Mouse (Mus musculus) embryonic facial prominence, embryonic 11.5 days (tissue): ENCODE results near the gene Mgll. TPM values are rescaled to one million over a fixed set of nuclear protein-coding genes. Genes with fewer than 3 reads are reported as not detected.

ENCODE experiments used
- ATAC-seq: fragments of 200-750 bp; cut with Nextera tagmentation; replicated peaks from 2 replicates; pipeline ENCODE4 v1.8.0; 2017; ENCODE audit warnings: low read depth; ENCODE audit not compliant: insufficient number of reproducible peaks, low FRiP score, low TSS enrichment
- DNase-seq: peaks from one replicate; pipeline ENCODE4 v3.0.0-alpha.2; 2015; ENCODE audit warnings: low spot score
- H3K27ac ChIP-seq: fragments of 300-500 bp; sonication (generic); replicated peaks from 2 replicates; pipeline ENCODE4 v1.5.1; 2014; ENCODE audit warnings: mild to moderate bottlenecking, low read depth, low read length, control low read depth
- H3K27me3 ChIP-seq: fragments of 300-500 bp; sonication (generic); 2 replicates; pipeline ENCODE4 v1.6.1; 2014; ENCODE audit warnings: mild to moderate bottlenecking, low read length, moderate library complexity, mixed read lengths; ENCODE audit not compliant: control insufficient read depth, insufficient read depth
- H3K36me3 ChIP-seq: fragments of 300-500 bp; sonication (generic); replicated peaks from 2 replicates; pipeline ENCODE4 v1.6.1; 2014; ENCODE audit warnings: low read depth, mild to moderate bottlenecking, low read length, moderate library complexity, mixed read lengths; ENCODE audit not compliant: control insufficient read depth, insufficient read depth
- H3K4me1 ChIP-seq: fragments of 300-500 bp; sonication (generic); 2 replicates; pipeline ENCODE4 v1.6.1; 2014; ENCODE audit warnings: low read length, mixed read lengths; ENCODE audit not compliant: control insufficient read depth, insufficient read depth
- H3K4me2 ChIP-seq: fragments of 300-500 bp; sonication (generic); 2 replicates; pipeline ENCODE4 v1.6.1; 2014; ENCODE audit warnings: low read depth, mild to moderate bottlenecking, control low read depth, low read length, moderate library complexity
- H3K4me3 ChIP-seq: fragments of 300-500 bp; sonication (generic); 2 replicates; pipeline ENCODE4 v1.5.1; 2014; ENCODE audit warnings: low read depth, low read length, control low read depth
- H3K9ac ChIP-seq: fragments of 300-500 bp; sonication (generic); replicated peaks from 2 replicates; pipeline ENCODE4 v1.6.1; 2014; ENCODE audit warnings: mild to moderate bottlenecking, control low read depth, low read length
- H3K9me3 ChIP-seq: fragments of 300-500 bp; sonication (generic); replicated peaks from 2 replicates; pipeline ENCODE4 v1.6.1; 2016; ENCODE audit warnings: mild to moderate bottlenecking, low read length, inconsistent platforms, mixed read lengths; ENCODE audit not compliant: control insufficient read depth
- WGBS: fragments of 180-500 bp; shearing (Covaris S2); extraction: QIAGEN DNeasy Blood & Tissue Kit; methylation state at CpG from one replicate; pipeline ENCODE4 v1.1.7; 2014; 5-methylcytosine and 5-hydroxymethylcytosine counted together
- polyA plus RNA-seq: library from polyadenylated mRNA; unstranded; fragments of >200 nt; fragmentation: Nextera tagmentation; extraction: Ambion mirVana; gene quantifications from 2 replicates; pipeline ENCODE4 v1.2.1, GENCODE M21; 2014

The Mgll gene
- polyA plus RNA-seq, 1 experiment from 2014 or later, result 3.0 TPM

DNA sequence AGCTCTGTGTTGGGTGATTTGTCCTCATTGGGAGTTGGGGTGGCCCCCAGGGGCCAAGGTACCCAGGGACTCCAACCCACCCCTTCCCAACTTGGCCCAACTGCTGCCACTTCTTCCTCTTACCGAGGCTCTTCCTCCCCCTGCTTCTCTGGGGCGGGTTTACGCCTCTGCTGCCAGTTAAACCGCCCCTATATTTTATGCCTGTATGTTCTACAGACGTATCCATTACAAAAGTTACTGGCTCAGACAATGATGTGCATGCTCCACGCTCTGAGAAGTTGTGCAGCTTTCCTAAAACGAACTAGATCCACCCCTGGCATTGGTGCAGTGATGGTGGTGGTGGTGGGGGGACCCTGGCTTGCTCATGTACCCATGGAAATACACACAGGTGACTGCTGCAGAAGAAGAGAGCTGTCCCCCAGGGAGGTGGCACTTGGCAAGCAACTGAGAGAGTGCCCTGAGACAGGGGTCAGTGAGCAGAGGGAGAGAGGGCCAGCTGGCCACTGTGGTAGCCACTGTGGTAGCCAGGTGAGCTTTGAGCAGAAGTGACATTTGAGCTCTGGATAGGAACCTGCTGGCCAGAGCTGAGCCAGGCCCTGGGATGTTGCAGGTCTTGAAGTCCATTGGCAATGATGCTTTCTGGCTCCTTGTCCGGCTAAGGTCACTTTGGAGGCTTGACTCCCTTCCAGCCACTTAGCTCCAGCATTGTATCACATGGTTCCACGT is 18.2 kb downstream of the Mgll start:
- Histone ChIP-seq H3K9me3 (no peaks in the 10 kb centered on the region), H3K9ac (no peak overlapping the region), H3K27me3 (no peaks in the 10 kb centered on the region), H3K4me2 (no peak overlapping the region), H3K4me3 (no peak overlapping the region), H3K4me1 (no peaks in the 10 kb centered on the region), H3K27ac (no peak overlapping the region), H3K36me3 (no peaks in the 10 kb centered on the region)
- ATAC-seq (no peak; the same call in 1 of the 2 replicates), DNase-seq (no peak)
- 77% methylated on average over 9 of the region's 9 CpGs for whole genome bisulfite sequencing

DNA sequence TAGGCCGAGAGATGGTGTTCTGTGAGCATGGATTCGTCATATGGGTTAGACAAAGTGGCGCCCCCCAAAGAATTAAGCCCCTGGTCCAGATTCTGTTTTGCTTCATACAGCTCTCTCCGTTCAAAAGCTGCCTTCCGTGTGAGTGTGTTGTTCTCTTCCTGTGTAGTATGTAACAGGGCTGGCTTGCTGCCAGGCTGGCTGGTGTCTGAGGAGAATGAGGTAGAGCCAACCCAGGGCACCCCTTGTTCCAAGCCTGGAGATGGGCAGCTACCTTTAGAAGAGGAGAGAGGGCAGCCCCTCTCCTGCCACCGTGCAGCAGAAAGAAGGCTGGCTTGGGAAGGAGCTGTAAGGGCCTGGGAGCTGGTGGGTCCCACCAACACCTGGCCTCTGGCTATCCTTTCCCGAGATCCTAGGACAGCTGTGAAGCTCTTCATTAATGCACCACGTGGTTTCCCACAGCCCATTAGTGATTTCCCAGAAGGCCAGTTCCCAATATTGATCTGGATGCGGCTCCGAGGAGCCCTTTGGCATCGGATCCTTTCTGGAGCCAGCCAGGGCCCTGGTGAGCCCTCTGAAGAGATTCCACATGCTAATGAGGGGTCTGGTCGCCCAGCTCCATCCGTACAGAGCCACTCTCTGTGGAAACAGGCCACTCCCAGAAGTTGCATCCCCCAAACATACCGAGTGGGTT is 19.5 kb downstream of the Mgll start:
- Histone ChIP-seq H3K4me2 (no peak overlapping the region), H3K9me3 (no peaks in the 10 kb centered on the region), H3K4me1 (no peaks in the 10 kb centered on the region), H3K9ac (no peak overlapping the region), H3K4me3 (no peak overlapping the region), H3K27me3 (no peaks in the 10 kb centered on the region), H3K27ac (no peak overlapping the region), H3K36me3 (no peaks in the 10 kb centered on the region)
- ATAC-seq (no peak), DNase-seq (no peak)
- WGBS, result 69% methylated on average over 14 of the region's 14 CpGs

DNA sequence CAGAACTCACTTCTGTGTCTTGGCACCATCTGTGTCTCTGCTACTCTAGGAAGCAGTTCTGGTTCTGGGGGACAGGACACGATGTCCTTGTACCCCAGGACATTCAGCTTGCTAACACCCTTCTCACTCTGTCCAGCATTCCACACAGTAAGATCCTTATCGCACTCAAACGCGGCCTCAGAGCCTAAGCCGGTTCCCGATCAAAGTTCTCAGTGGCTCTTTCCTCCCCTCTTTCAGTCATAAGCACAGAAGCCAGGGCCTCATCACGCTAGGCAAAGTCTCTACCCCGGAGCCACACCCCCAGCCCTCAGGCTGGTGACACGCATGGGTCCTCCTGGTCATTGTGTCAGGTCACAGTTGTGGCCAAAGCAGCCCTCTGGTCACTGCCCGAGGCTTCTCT is 20.8 kb downstream of the Mgll start:
- DNase-seq, result no peak
- 84% methylated on average over 10 of the region's 10 CpGs for WGBS

DNA sequence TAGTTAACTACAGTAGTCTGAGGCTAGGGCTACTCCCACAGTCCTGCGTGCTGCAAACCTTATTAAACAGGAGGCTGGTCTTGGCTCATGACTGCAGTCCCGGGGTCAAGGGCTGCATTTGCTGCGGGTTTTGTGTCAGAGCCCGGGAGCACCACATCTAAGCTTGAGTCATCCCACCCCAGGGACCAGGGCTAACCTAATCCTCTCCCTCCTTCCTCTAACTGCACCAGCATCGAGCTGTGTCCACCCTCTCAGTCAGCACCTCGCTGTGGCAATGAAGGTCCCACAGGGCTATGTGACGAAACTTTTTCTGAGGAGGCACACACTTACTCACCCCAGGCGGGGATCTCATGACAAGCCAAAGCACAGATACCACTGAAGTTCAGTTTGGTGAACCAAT is 22.1 kb downstream of the Mgll start:
- no peak overlapping the region for H3K4me3 ChIP-seq
- DNase-seq (no peak), ATAC-seq (no peak)
- H3K4me2 ChIP-seq, result no peak overlapping the region
- 84% methylated on average over 8 of the region's 8 CpGs for WGBS
- no peak overlapping the region for H3K27ac ChIP-seq
- no peak overlapping the region for H3K9ac ChIP-seq
- H3K27me3 ChIP-seq, result no peaks in the 10 kb centered on the region
- H3K36me3 ChIP-seq, result no peaks in the 10 kb centered on the region
- no peaks in the 10 kb centered on the region for H3K4me1 ChIP-seq
- no peaks in the 10 kb centered on the region for H3K9me3 ChIP-seq

More for the DNA sequence above, 20.8 kb downstream of the Mgll start:
- no peak overlapping the region for H3K27ac ChIP-seq
- no peaks in the 10 kb centered on the region for H3K9me3 ChIP-seq
- no peak overlapping the region for H3K4me2 ChIP-seq
- no peaks in the 10 kb centered on the region for H3K36me3 ChIP-seq
- H3K4me1 ChIP-seq, result no peaks in the 10 kb centered on the region
- H3K9ac ChIP-seq, result no peak overlapping the region
- ATAC-seq, result no peak
- no peak overlapping the region for H3K4me3 ChIP-seq
- no peaks in the 10 kb centered on the region for H3K27me3 ChIP-seq

DNA sequence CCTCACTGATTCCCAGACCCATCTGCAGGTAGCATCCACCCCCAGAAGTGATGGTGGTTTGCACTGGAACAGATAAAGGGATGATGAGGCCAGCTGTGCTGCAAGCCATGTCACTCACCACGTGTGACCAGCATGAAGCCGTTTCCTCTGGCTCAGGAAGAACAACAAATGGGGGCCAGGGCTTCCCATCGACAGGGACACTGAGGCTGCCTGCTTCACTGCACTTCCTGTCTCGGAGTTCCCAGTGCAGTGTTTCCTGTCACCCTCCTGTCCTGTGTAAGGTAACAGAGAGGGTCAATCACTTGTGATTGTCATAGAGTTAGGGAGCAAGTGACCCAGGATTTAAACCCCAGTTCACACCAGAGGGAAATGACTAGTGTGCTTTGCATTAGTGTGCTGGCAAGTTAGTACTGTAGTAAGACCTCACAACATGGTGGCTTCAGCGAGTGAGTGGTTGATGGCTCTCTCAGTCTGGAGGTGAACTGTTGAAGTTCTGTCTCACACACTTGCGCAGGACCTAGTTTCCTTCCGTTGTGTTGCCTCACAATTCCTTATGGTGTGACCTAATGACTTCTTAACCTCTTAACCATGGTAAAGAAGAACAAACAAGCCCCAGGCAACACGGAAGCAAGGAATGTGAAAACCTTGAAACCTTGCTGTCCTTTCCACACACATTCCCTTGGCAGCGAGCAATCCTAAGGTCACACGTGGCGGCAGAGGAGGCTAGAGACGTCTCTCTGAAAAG is 23.3 kb downstream of the Mgll start:
- no peak overlapping the region for H3K4me3 ChIP-seq
- no peak overlapping the region for H3K9ac ChIP-seq
- no peaks in the 10 kb centered on the region for H3K36me3 ChIP-seq
- no peaks in the 10 kb centered on the region for H3K9me3 ChIP-seq
- no peak overlapping the region for H3K4me2 ChIP-seq
- 59% methylated on average over 12 of the region's 12 CpGs for WGBS
- H3K4me1 ChIP-seq, result no peaks in the 10 kb centered on the region
- H3K27me3 ChIP-seq, result no peaks in the 10 kb centered on the region
- no peak overlapping the region for H3K27ac ChIP-seq
- DNase-seq, result no peak
- no peak for ATAC-seq

DNA sequence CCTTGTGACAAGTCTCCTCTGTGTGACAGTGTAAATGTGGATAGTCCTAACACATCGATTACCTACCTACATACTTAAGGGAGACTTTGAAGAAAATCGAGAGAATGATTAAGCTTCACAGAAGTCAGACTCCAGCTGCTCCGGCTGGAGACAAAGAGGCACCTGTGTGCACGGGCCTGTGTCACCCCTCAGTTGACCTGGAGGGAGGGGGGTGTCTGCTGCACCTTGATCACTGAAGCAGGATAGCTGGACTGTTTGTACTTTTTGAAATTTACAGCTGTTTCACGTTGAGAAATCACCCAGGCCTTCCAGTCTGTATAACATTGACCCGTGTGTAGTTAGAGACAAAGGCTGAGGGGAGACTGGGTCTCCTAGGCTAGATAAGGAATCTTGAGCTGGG is 26.7 kb downstream of the Mgll start:
- Histone ChIP-seq H3K4me2 (no peak overlapping the region), H3K27me3 (no peaks in the 10 kb centered on the region), H3K36me3 (no peaks in the 10 kb centered on the region), H3K9ac (no peak overlapping the region), H3K4me3 (no peak overlapping the region), H3K27ac (no peak overlapping the region), H3K4me1 (no peaks in the 10 kb centered on the region; the same call in 1 of the 2 replicates), H3K9me3 (no peaks in the 10 kb centered on the region)
- 55% methylated on average over 6 of the region's 6 CpGs for WGBS
- DNase-seq, result no peak
- ATAC-seq, result no peak

DNA sequence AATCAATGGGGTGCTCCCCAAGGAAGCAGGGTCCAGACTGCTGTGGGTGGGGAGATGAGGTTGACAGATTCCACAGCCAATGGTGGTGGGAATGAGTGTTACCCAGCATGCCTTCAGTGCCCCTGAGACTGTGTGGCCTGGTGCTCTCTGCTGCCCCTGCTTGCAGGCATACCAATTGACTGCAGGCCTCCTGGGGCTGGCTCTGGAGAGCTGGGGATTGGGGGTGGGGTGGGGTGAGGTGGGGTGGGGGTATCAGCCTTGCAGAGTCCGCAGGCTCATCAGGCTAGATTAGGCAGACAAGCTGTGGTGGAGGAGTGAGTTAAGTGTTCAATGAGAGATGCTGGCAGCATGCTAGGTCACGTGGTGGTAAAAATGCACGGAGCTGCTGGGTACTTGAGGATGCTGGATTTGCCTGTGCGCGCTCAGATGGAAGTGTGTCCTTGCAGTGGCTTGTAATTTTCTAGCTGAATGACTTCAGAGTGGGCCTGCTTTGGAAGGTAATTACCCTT is 28.6 kb downstream of the Mgll start:
- no peak overlapping the region for H3K9ac ChIP-seq
- no peaks in the 10 kb centered on the region; the same call in 1 of the 2 replicates for H3K4me1 ChIP-seq
- WGBS, result 44% methylated on average over 5 of the region's 5 CpGs
- DNase-seq, result no peak
- no peaks in the 10 kb centered on the region for H3K36me3 ChIP-seq
- no peak overlapping the region for H3K4me2 ChIP-seq
- H3K9me3 ChIP-seq, result no peaks in the 10 kb centered on the region
- no peak overlapping the region for H3K4me3 ChIP-seq
- 0 out of 2 replicates have a peak overlapping the region, but pooled peaks have one; percentile 17 for H3K27ac ChIP-seq
- ATAC-seq, result peak; percentile 74; the same call in 1 of the 2 replicates
- H3K27me3 ChIP-seq, result no peaks in the 10 kb centered on the region
